Mouse (Mus musculus) MEL (cell line): Measurements from ENCODE around the gene Azi2. TPM values are rescaled to one million over a fixed set of nuclear protein-coding genes. Genes with fewer than 3 reads are reported as not detected.

Experiments
- DNase-seq: peaks from one replicate; pipeline ENCODE4 v3.0.0; 2011; ENCODE audit warnings: low read depth, low spot score
- H3K27ac ChIP-seq: 2 replicates; pipeline ENCODE4 v1.5.1; 2012; ENCODE audit warnings: low read depth, mild to moderate bottlenecking, control low read depth, low read length, moderate library complexity; ENCODE audit not compliant: control insufficient read depth
- H3K27me3 ChIP-seq, 2 experiments: fragments of 150-350 bp in 1 of 2; sonication (generic) in 1 of 2; 2 replicates each; pipeline ENCODE4 v1.6.1; 2012; ENCODE audit warnings: low read length in 2 of 2, mild to moderate bottlenecking in 2 of 2, improper control_type of control experiment in 1 of 2, moderate library complexity in 1 of 2; ENCODE audit not compliant: insufficient read depth in 2 of 2, control insufficient read depth in 1 of 2
- H3K36me3 ChIP-seq, 2 experiments: 2 replicates each; pipeline ENCODE4 v1.6.1; 2012 to 2014; ENCODE audit warnings: low read length in 2 of 2, improper control_type of control experiment in 1 of 2, inconsistent platforms in 1 of 2, mild to moderate bottlenecking in 1 of 2; ENCODE audit not compliant: insufficient read depth in 2 of 2, control insufficient read depth in 1 of 2
- H3K4me1 ChIP-seq, 2 experiments: fragments of 150-350 bp in 1 of 2; sonication (generic) in 1 of 2; 2 replicates each; pipeline ENCODE4 v1.6.1; 2012; ENCODE audit warnings: low read length in 2 of 2, improper control_type of control experiment in 1 of 2, mild to moderate bottlenecking in 1 of 2; ENCODE audit not compliant: insufficient read depth in 2 of 2, control insufficient read depth in 1 of 2
- H3K4me3 ChIP-seq, 2 experiments: fragments of 150-350 bp in 1 of 2; sonication (generic) in 1 of 2; 2 replicates each; pipeline ENCODE4 v1.5.1; 2012; ENCODE audit warnings: low read depth in 2 of 2, low read length in 2 of 2, mild to moderate bottlenecking in 2 of 2, moderate library complexity in 2 of 2, control low read depth in 1 of 2, improper control_type of control experiment in 1 of 2; ENCODE audit not compliant: control insufficient read depth in 1 of 2, insufficient read depth in 1 of 2
- H3K79me2 ChIP-seq: 2 replicates; pipeline ENCODE4 v1.6.1; 2012; ENCODE audit warnings: mild to moderate bottlenecking, low read length, moderate library complexity; ENCODE audit not compliant: control insufficient read depth, poor library complexity, insufficient read depth
- H3K9ac ChIP-seq: 2 replicates; pipeline ENCODE4 v1.6.1; 2012; ENCODE audit warnings: low read depth, mild to moderate bottlenecking, control low read depth, low read length, moderate library complexity; ENCODE audit not compliant: control insufficient read depth, poor library complexity, severe bottlenecking
- H3K9me3 ChIP-seq: fragments of 150-350 bp; sonication (generic); replicated peaks from 2 replicates; pipeline ENCODE4 v1.6.1; 2012; ENCODE audit warnings: mild to moderate bottlenecking, low read length, improper control_type of control experiment, moderate library complexity; ENCODE audit not compliant: insufficient read depth
- CTCF ChIP-seq, 3 experiments: IDR thresholded peaks in 2 of 3; conservative IDR thresholded peaks in 1 of 3; 2 replicates each; pipeline ENCODE4 v1.5.1; 2011 to 2012; ENCODE audit warnings: low read length in 3 of 3, low read depth in 2 of 3, mild to moderate bottlenecking in 2 of 3, improper control_type of control experiment in 1 of 3, inconsistent platforms in 1 of 3, mixed read lengths in 1 of 3, moderate library complexity in 1 of 3; ENCODE audit not compliant: control insufficient read depth in 1 of 3, insufficient read depth in 1 of 3, poor library complexity in 1 of 3, severe bottlenecking in 1 of 3
- E2F4 ChIP-seq: IDR thresholded peaks from 2 replicates; pipeline ENCODE4 v1.6.1; 2011; ENCODE audit warnings: low read depth, low read length, improper control_type of control experiment, borderline replicate concordance
- GABPA ChIP-seq: IDR thresholded peaks from 2 replicates; pipeline ENCODE4 v1.6.1; 2012; ENCODE audit warnings: low read depth, mild to moderate bottlenecking, inconsistent platforms, low read length, improper control_type of control experiment, moderate library complexity
- HCFC1 ChIP-seq: IDR thresholded peaks from 2 replicates; pipeline ENCODE4 v1.6.1; 2012; ENCODE audit warnings: low read depth, mild to moderate bottlenecking, inconsistent platforms, low read length, improper control_type of control experiment, moderate library complexity
- JUND ChIP-seq: IDR thresholded peaks from 2 replicates; pipeline ENCODE4 v1.6.1; 2011; ENCODE audit warnings: low read depth, mild to moderate bottlenecking, improper control_type of control experiment, low read length
- MYB ChIP-seq: IDR thresholded peaks from 2 replicates; pipeline ENCODE4 v1.6.1; 2011; ENCODE audit warnings: mild to moderate bottlenecking, low read depth, low read length, improper control_type of control experiment
- POLR2A ChIP-seq, 2 experiments: IDR thresholded peaks; 2 replicates each; pipeline ENCODE4 v1.6.1; 2011 to 2012; ENCODE audit warnings: low read length in 2 of 2, mild to moderate bottlenecking in 2 of 2, control low read depth in 1 of 2, improper control_type of control experiment in 1 of 2, low read depth in 1 of 2, moderate library complexity in 1 of 2; ENCODE audit not compliant: control insufficient read depth in 1 of 2, insufficient read depth in 1 of 2, poor library complexity in 1 of 2
- POLR2AphosphoS5 ChIP-seq: IDR thresholded peaks from 2 replicates; pipeline ENCODE4 v1.6.1; 2012; ENCODE audit warnings: low read depth, borderline replicate concordance, mild to moderate bottlenecking, inconsistent platforms, low read length, moderate library complexity, mixed read lengths
- RAD21 ChIP-seq: IDR thresholded peaks from 2 replicates; pipeline ENCODE4 v1.6.1; 2011; ENCODE audit warnings: mild to moderate bottlenecking, low read depth, low read length, improper control_type of control experiment
- UBTF ChIP-seq: IDR thresholded peaks from 2 replicates; pipeline ENCODE4 v1.6.1; 2012; ENCODE audit warnings: low read depth, mild to moderate bottlenecking, inconsistent platforms, low read length, improper control_type of control experiment, moderate library complexity, borderline replicate concordance; ENCODE audit not compliant: insufficient read depth
- USF2 ChIP-seq, 2 experiments: IDR thresholded peaks; 2 replicates each; pipeline ENCODE4 v1.6.1; 2011 to 2012; ENCODE audit warnings: improper control_type of control experiment in 2 of 2, low read length in 2 of 2, borderline replicate concordance in 1 of 2, inconsistent platforms in 1 of 2, low read depth in 1 of 2, mild to moderate bottlenecking in 1 of 2; ENCODE audit not compliant: insufficient read depth in 1 of 2
- ZC3H11A ChIP-seq: IDR thresholded peaks from 2 replicates; pipeline ENCODE4 v1.6.1; 2012; ENCODE audit warnings: low read depth, mild to moderate bottlenecking, inconsistent platforms, low read length, improper control_type of control experiment
- ZNF384 ChIP-seq: IDR thresholded peaks from 2 replicates; pipeline ENCODE4 v1.6.1; 2012; ENCODE audit warnings: low read depth, mild to moderate bottlenecking, inconsistent platforms, low read length, improper control_type of control experiment
- polyA plus RNA-seq, 2 experiments: library from polyadenylated mRNA; stranded (reverse) in 1 of 2; unstranded in 1 of 2; fragments of >175 nt in 1 of 2; fragments of >200 nt in 1 of 2; gene quantifications; 2 replicates each; pipeline versions ENCODE4 v1.2.1 to v1.2.4; 2012; ENCODE audit warnings: low replicate concordance in 2 of 2, low read depth in 1 of 2; ENCODE audit not compliant: insufficient read length in 2 of 2, insufficient read depth in 1 of 2, missing spikeins in 1 of 2
- total RNA-seq: library from RNA; depleted of rRNA; stranded (reverse); fragments of 300-350 nt; gene quantifications from 2 replicates; pipeline ENCODE4 v1.2.3, GENCODE M21; 2012; rRNA removed

The Azi2 gene
- total and polyA plus RNA-seq, 3 experiments: 51.8 to 546 (median 60.7) TPM

GRCm38 (mm10) chr9:118110360-118110710, 70.0 kb downstream of the Azi2 start:
- no peak overlapping the region for H3K4me3 ChIP-seq
- no peak for DNase-seq
- H3K27me3 ChIP-seq: no peaks in the 10 kb centered on the region
- peaks cover 0 to 1% of the 10 kb centered on the region in 2 experiments; a peak in 1 of 4 replicates for H3K36me3 ChIP-seq
- no peak overlapping the region for H3K27ac ChIP-seq
- TF ChIP-seq ZC3H11A (no peak), ZNF384 (no peak), JUND (no peak), HCFC1 (no peak), GABPA (no peak), RAD21 (no peak), E2F4 (no peak), MYB (no peak), CTCF (IDR thresholded peaks at IDR 0.05 in 2 of 3, conservative IDR thresholded peaks at IDR 0.05 in 1 of 3; ENCODE audit: control insufficient read depth in 1 of 3, insufficient read depth in 1 of 3, low read depth in 2 of 3, low read length in 3 of 3, poor library complexity in 1 of 3, severe bottlenecking in 1 of 3) (no peak), UBTF (no peak), USF2 (IDR thresholded peaks at IDR 0.05; ENCODE audit: borderline replicate concordance in 1 of 2, insufficient read depth in 1 of 2, low read depth in 1 of 2, low read length in 2 of 2) (no peak), POLR2A (IDR thresholded peaks at IDR 0.05; ENCODE audit: control insufficient read depth in 1 of 2, insufficient read depth in 1 of 2, low read depth in 1 of 2, low read length in 2 of 2, poor library complexity in 1 of 2) (no peak), POLR2AphosphoS5 (no peak)
- no peaks in the 10 kb centered on the region for H3K9me3 ChIP-seq
- no peaks in the 10 kb centered on the region; the same call in 1 of the 2 replicates for H3K79me2 ChIP-seq
- no peaks in the 10 kb centered on the region for H3K4me1 ChIP-seq
- no peak overlapping the region for H3K9ac ChIP-seq

Other genes with a start within 250 kb of the Azi2 start
- 26.7 and 35.9 TPM in 2 replicates for gene Cmc1, start 109.7 kb downstream of the Azi2 start, total RNA-seq
- gene Cmc1, start 109.7 kb downstream of the Azi2 start, polyA plus RNA-seq: 10 to 100 TPM in 1 of 2 experiments, not detected in 1; 36.0 TPM